Mouse (Mus musculus): ENCODE data around the gene Pltp. TPM values are rescaled to one million over a fixed set of nuclear protein-coding genes. Genes with fewer than 3 reads are reported as not detected.

Pltp gene
- 1 to 10 TPM in 1 of 2 experiments, under 1 TPM in 1; 0.87 to 1.0 TPM for polyA plus RNA-seq (2017; shearing (Covaris generic))

GRCm38 (mm10) chr2:164857101-164857821 lies at the start of gene Pltp:
TSS of gene Pltp (minus strand) at chr2:164857711.
- peak; percentile 71 for ATAC-seq

DNA sequence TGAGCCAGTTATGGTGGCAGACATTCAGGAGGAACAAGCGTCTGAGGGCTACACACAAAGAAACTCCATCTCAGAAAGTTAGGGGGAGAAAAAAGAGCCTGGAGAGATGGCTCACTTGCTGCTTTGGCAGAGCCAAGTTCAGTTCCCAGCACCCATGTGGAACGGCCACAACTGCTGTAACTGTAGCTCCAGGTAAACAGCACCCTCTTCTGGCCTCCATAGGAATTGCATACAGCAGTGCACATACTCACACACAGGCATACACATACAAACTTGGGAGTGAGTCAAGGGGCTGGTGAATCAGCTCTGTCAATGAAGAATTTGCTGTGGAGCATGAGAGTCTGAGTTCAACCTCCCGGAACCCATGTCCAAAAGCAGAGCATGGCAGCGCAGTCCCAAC lies 48.6 kb upstream of the Pltp start:
- ATAC-seq, result no peak

GRCm38 (mm10) chr2:164903496-164903895 lies 46.0 kb upstream of the Pltp start:
- ATAC-seq, result no peak

GRCm38 (mm10) chr2:164901380-164901779 lies 43.9 kb upstream of the Pltp start:
- no peak for ATAC-seq

DNA sequence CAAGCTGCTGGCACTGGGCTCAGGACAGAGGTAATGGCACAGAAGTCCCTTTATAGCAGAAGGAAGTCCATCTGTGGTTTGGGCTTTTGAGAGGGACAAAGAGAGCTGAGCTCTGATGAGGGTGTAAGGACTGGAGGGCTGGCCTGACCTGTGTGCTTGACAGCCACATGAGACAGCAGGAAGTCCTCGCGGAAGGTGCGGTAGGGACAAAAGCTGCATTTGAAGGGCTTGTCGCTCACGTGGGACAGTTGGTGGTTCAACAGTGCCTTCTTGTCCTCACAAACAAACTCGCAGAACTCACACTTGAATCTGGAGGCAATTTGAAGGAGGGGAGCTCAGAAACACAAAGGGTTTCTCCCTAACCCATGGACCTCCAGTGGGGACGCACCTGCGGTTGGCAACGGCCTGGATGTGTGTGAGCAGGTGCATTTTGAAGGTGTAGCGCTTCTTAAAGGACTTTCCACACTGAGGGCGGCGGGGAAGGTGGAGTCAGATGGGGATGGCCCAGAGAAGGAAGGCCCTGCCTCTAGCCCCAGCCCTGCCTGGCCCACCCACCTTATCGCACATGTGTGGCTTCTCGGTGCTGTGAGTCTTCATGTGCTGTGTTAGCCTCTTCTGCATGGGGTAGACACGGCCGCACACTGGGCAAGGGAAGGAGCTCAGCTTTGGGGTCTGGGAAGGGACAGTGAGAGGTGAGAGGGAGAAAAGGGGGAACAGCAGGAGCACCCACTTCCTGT lies 42.4 kb upstream of the Pltp start:
- ATAC-seq, result peak; percentile 42

GRCm38 (mm10) chr2:164899034-164899433 lies 41.5 kb upstream of the Pltp start:
- no peak for ATAC-seq

DNA sequence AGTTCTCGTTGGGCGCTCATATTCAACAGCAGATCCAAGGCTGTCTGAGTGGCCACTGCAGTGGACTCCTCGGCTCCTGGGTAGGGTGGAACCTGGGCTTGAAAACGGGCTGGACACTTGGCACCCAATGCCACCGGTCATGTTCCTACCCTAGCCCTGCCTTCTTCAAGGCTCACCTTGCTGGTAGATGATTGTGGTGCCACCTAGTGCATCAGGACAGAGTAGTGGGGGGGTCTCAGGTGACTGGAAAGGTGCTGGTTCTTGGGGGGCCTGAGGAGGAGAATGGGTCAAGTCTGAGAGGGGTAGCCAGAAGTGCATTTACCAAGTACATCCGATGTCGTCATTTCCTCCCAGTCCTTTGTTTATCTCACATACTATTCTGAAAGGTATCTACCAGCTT lies 40.5 kb upstream of the Pltp start:
- ATAC-seq, result no peak

DNA sequence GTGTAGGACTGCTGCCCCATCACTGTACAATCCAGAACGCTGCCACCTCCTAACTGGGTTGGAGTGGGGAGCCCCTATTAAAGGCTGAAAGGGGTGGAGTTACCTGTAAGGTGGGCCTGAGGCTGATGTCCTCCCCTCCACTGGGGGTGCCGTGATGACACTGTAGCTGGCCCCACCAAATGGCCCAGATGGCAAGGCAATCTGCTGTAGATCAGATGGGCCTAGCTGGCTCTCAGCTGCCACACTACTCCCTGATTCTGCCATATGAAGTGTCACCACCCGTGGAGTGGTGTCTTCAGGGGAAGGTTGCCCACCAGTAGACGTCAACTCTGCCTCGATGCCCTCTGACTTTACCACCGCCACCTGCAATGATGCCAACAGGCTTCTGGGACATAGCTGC lies 38.4 kb upstream of the Pltp start:
- ATAC-seq, result no peak

DNA sequence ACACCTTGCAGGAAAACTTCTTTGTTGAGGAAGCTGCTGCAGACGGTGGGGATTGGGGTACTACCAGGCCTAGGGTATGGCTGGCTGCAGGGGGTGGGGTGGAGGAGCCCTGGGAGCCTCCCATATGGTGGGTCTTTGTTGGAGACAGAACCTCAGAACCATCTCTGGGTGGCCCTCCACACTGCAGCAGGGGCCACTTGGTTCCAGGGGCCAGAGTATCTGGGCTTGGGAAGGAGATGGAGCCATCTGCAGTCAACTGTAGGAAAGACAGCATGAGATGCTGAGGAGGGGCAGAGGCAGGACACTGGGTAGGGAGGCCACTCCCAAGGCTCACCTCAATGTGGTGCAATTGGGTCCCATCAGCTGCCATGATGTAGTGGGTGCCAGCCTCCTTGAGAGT lies 37.1 kb upstream of the Pltp start:
- ATAC-seq, result no peak

GRCm38 (mm10) chr2:164894048-164894447 lies 36.5 kb upstream of the Pltp start:
- ATAC-seq, result no peak

GRCm38 (mm10) chr2:164892696-164893216 lies 35.2 kb upstream of the Pltp start:
- ATAC-seq, result no peak

GRCm38 (mm10) chr2:164891908-164892695 lies 34.6 kb upstream of the Pltp start:
- ATAC-seq, result no peak

DNA sequence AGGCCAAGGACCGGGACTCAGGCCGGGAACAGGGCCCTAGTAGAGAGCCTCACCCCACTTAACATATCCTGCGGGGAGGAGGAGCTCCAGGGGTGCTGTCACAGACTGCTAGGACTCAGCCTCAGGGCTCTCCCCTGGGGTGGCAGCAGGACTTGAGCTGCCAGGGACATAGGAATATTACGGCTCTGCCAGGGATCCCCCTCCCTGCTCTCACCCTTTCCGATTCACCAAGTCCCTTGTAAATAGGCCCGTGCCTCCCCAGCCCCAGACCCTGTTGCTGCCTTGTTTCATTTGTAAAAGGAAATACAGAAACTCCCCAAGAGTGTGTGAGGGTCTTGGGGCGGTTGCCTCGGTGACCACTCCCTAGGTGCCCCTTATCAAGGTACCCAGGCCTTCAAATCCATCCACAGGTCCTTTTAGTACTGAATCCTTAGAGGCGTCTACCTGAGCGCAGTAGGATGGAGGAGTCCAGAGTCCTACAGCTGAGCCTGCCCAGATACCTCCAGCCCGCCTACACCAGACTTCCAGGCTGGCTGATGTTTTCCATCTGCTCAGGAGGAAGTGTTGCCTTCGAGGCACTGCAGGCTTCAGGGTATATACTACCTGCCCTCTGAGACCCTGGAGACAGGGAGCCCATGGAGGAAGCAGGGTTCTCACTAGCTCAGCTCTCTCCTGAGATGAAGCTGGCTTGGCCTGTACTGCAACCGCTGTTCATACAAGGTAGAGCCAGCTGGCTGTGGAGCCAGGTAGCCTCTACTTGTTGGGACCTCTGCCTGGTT lies 33.7 kb upstream of the Pltp start:
- no peak for ATAC-seq

- no peak for ATAC-seq
Observed at GRCm38 (mm10) chr2:164890411-164891049, 33.0 kb upstream of the Pltp start.

GRCm38 (mm10) chr2:164889960-164890359 lies 32.4 kb upstream of the Pltp start:
- ATAC-seq, result no peak

- ATAC-seq, result no peak
Observed at GRCm38 (mm10) chr2:164888996-164889395, 31.5 kb upstream of the Pltp start.

DNA sequence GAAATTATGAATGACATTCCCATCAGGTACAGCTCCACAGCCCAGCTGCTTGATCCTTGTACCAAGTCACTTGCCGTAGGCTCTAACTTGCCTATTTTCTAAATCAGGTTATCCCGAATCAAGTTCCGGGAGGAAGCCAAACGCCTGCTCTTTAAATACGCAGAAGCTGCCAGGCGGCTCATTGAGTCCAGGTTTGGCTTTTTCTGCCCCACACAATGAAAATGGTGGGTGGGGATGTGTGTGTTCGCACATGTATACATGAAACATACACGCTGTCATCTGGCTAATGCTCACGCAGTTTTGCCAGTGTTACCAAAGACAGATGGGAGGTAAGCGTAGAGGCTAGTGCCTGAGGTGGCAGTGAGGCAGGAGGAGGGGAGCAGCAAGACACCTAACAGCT lies 29.1 kb upstream of the Pltp start:
- no peak for ATAC-seq

DNA sequence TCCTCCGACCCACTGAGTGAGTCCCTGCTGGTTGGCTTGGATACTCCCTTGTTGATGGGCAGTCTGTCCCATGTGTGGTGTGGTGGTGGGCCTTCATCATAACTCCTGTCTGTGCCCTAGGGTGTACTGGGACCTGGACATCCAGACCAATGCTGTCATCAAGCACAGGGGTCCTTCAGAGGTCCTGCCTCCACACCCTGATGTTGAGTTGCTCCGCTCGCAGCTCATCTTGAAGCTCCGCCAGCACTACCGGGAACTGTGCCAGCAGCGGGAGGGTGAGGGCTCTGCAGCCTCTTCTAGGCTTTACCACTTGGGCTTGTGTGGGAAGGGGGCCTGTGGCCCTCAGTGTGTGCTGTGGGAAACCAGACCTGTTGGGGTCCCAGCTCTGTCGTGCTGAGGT lies 28.3 kb upstream of the Pltp start:
- ATAC-seq, result no peak

- ATAC-seq, result no peak
Observed at GRCm38 (mm10) chr2:164882619-164883018, 25.1 kb upstream of the Pltp start.

DNA sequence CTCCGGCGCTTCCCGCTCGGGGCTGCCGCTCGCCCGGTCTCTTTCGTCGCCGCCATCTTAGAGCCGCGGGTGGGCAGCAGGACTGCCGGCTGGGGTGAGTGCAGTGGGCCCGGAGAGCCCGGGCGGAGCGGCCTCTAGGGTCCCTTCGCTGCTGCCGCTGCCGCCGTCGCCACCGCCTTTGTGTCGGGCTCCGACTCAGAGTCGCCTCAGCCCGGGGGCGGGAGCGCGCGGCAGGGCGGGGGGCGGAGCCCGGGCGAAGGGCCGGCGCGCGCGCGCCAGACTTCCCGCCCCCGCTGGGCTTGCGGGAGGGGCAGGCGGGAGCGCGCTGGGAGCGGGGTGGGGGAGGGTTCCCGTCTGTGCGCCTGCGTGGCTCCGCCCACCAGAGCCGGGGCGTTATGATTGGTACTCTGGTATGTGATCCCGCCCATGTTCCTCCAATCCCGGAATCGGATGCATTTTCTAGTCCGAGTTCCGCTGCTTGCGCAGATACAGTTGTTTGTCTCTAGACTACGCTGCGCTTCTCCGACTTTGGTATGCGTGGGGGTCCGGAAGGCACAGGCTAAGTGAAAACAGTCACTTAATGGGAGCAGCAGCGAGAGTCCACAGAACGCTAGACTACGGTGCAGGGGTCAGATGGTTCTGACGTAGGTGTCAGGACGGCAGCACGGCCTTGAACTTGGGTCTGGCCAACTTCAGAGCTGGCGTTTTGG lies 22.2 kb upstream of the Pltp start:
- peak; percentile 89 for ATAC-seq

DNA sequence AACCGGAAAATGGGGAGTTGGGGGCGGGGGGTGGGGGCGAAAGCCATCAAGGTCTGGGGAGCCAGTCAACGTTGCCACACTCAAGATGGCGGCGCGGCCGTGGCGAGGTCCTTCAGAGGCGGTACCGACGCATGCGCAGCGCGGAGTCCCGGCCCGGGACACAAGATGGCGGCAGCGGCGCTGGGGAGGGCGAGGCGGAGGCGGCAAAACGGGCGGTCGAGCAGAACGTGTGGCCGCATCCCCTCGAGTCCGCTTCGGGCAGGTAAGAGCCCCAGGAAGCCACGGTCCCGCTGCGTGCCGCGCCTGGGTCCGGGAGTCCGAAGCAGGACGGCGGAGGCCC lies 21.7 kb upstream of the Pltp start, which contains the start of gene Pcif1:
TSS of gene Pcif1 (plus strand) at position 77 of the 340 bp plus-strand sequence.
- ATAC-seq, result peak; percentile 50

Data from activated CD4-positive, CD25-positive, alpha-beta regulatory T cell, adult 4 months (primary cell).